Mouse (Mus musculus): ENCODE results near the gene Dab2.

The Dab2 gene

GRCm38 (mm10) chr15:6391886-6392285 is 92.3 kb downstream of the Dab2 start:
- DNase-seq (ENCODE audit: extremely low spot score) = no peak

- no peak for DNase-seq (ENCODE audit: extremely low spot score)
Observed at GRCm38 (mm10) chr15:6393624-6394023, 94.0 kb downstream of the Dab2 start.

DNA sequence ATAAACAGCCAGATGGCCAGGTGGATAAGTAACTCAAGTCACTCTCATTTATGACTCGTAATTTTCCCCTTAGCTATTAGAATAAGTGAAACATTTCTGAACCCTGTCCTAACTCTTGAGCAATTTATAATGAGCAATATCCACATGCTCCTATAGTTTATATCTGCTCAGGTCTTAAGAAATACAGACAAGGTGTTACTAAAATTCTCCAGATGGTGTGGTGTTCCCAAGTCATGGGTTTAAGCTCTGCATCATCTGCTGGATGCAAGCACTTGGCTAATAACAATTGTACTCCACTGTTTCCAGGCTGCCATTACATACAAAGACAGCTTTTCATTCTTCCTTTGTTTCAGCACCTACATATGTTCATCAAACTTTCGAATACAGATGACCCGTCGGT is 98.6 kb downstream of the Dab2 start:
- DNase-seq (ENCODE audit: extremely low spot score) = no peak

DNA sequence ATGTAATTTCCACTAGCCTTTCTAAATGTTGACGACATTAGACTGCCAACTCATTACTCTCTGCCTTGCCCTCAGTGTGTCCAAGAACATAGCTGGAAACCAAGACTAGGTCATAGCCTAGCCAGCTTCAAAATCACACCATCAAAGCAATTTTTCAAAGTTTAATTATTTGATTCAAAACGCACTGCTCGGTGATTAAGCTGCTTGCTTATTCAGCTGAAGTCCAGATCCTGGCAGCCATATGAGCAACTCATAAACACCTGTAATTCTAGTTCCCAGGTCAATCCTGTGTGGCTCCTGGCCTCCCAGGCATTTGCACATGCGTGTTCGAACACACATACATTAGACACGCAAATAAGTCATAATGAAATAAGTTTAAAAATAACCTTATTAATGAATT is 99.3 kb downstream of the Dab2 start:
- no peak for DNase-seq (ENCODE audit: extremely low spot score)

GRCm38 (mm10) chr15:6400115-6400514 is 100.5 kb downstream of the Dab2 start:
- no peak for DNase-seq (ENCODE audit: extremely low spot score)

DNA sequence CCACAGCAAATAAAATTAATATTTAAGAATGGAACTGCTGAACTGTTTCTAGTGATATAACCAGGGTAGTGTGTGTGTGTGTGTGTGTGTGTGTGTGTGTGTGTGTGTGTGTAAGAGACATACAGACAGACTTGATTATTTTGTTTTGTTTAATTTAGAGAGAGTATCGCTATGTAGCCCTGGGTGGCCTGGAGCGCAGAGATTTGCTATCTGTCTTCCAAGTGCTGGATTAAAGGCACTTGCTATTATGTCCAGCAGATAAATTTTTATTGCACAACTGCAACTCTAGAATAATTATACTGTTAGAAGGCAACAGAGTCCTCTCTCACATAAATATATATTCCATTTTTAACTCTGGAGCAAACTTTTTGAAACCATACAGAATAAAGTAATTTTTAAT is 102.8 kb downstream of the Dab2 start:
- no peak for DNase-seq (ENCODE audit: extremely low spot score)

DNA sequence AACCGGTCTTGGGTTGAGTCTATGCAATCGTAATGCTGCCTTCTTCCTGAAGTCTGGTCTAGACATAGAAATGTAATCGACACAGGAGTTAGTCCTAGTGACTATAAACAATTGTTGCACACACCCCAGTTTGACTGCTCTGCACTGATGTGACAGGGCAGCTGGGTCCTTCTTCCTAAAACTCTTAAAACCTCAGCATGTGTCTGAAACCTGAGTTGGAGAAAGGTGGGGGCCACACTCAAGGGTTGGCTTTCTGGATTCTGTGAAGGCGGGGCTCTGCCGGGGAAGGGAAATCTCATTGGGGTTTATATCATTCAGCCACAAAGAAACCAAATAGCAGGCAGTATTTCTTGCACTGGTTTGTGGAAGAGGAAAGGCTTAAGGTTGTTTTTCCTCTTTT is 104.6 kb downstream of the Dab2 start:
- DNase-seq (ENCODE audit: extremely low spot score) = no peak

DNA sequence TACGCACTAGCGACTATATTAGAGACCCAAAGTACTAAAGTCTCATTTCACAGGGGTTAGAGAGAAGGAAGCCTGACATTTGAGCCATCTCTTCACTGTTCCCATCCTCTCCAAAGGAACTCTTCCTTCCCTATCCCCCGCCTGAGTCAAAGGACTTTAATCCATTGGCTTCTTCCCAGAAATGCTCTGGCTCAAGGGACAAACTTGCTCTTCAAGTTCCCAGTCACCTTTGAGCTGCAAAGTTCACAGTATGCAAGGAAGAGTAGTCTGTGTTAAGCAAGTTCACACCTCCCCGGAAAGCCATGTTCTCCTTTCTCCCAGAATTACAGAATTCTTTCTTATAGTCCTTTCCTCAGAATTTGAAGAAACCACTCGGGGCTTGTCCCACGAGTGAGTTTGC is 107.2 kb downstream of the Dab2 start:
- no peak for DNase-seq (ENCODE audit: extremely low spot score)

GRCm38 (mm10) chr15:6409031-6409430 is 109.4 kb downstream of the Dab2 start:
- DNase-seq (ENCODE audit: extremely low spot score) = no peak

- DNase-seq (ENCODE audit: extremely low spot score) = no peak
Observed at GRCm38 (mm10) chr15:6410161-6410560, 110.6 kb downstream of the Dab2 start.

- no peak for DNase-seq (ENCODE audit: extremely low spot score)
Observed at GRCm38 (mm10) chr15:6411334-6411733, 111.7 kb downstream of the Dab2 start.

DNA sequence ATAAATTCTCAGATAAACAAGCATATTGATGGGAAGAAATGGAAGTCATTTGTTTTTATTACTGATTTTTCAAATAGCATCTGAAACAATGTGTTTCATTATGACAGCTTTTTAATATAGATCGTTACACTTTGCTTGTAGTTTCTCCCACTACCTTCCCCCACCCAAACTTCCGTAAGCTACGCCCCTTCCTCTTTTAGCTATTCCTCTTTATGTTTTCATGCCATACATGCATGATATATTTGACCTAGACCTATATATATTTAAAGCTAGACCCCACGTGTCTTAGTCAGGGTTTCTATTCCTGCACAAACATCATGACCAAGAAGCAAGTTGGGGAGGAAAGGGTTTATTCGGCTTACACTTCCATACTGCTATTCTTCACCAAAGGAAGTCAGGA is 115.7 kb downstream of the Dab2 start:
- DNase-seq (ENCODE audit: extremely low spot score) = no peak

GRCm38 (mm10) chr15:6431777-6432176 is 132.2 kb downstream of the Dab2 start:
- DNase-seq (ENCODE audit: extremely low spot score) = no peak

DNA sequence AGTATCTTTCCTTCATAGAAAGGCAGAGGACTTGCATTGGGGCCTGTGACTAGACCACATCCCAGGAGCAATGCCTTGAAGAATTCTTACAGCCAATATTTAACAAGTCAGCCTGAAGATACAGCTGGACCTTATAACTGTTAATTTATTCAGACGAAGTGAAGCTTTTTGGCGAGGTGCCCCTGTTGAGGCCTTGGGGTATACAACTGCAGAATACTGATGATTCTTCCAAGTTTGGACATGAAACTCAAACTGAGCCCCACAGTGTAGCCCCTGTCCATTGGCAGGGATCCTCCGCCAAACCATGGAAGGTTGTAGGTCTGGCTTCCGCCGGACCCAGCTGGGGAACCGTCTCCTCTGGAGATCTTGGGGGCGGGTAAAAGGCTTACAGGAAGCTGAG is 132.8 kb downstream of the Dab2 start:
- no peak for DNase-seq (ENCODE audit: extremely low spot score)

DNA sequence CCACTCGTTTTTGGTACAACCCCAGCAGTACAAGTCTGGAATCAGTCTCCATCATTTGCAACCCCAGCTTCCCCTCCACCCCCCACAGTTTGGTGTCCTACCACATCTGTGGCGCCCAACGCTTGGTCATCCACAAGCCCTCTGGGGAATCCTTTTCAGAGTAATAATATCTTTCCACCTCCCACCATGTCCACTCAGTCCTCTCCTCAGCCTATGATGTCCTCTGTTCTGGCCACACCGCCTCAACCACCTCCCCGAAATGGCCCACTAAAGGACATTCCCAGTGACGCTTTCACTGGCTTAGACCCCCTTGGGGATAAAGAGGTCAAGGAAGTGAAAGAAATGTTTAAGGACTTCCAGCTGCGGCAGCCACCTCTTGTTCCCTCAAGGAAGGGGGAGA is 135.7 kb downstream of the Dab2 start:
- DNase-seq (ENCODE audit: extremely low spot score) = no peak

DNA sequence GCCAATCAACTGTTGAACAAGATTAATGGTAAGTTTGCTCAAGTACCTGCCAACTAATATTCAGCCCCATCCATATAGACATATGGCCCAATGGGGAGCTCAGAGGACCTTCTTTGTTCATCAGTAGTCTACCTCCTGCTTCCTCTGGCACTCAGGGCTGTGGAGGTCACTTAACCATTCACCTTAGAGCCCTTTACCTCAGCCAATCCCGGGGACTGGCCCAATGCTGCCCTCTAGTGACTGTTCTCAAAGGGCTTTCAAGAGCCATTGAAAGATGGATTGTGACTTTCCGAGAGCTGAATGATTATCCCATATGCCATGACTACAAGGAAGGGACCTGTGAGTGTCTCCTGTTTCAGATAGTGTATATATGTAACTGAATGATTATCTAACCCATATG is 136.2 kb downstream of the Dab2 start:
- peak; percentile 30 for DNase-seq (ENCODE audit: extremely low spot score)

DNA sequence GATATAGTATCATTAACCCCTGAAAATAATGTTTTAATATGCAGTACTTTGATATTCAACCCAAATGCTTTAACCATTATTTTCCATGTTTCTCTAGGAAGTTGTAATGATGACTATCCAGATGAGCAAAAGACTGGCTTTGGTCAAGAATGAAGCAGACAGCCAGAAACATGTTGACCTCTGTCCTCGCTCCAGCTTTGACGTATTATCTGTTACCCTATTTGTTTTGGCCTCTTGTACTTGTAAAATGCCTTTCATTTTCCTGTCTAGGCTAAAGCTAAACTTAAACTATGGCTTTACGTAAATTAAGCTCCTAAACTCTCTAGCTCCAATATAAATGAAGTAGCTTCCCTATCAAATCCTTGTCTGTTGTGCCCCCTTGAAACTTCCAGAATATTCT is 139.1 kb downstream of the Dab2 start:
- DNase-seq (ENCODE audit: extremely low spot score) = no peak

DNA sequence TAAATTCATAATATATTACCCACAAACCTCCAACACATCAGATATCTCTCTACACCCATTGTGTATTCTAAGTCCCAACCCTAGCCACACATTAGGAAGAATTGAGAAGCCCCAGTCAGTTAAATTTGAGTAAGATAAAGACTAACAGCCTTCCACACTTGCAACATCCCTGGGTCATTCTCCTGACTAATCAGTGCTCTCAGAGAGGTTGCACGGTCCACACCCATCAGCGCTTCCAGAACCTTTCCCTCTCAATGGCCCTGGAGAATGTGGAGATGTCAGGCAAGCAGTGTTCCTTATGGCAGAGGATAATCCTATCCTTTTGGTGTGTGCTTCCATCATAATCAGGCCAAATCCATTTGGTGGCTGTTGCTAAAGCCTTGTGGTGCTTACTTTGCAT is 144.9 kb downstream of the Dab2 start:
- DNase-seq (ENCODE audit: extremely low spot score) = no peak

DNA sequence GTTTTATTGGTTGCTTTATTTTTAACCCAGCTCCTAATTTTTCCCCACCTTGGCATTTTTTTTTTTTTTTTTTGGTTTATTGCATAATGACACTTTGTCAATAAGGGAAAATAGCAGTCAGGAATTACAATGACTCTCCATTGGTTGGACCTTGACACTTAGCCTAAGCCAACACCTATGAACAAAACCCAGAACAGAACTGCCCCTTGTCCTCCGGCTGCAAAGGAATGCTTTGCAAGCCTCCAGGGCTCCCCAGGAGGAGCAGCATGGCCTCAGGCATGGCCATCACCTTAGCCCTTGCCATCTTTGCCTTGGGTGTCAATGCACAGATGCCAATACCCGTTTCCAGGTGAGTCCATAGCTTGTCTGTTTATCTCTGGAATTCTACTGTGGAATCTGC is 145.5 kb downstream of the Dab2 start, which contains the start of gene C9:
TSS of gene C9 (plus strand) at position 193 of the 400 bp plus-strand sequence.
- DNase-seq (ENCODE audit: extremely low spot score) = no peak

- no peak for DNase-seq (ENCODE audit: extremely low spot score)
Observed at GRCm38 (mm10) chr15:6446181-6446580, 146.6 kb downstream of the Dab2 start.

- no peak for DNase-seq (ENCODE audit: extremely low spot score)
Observed at GRCm38 (mm10) chr15:6448892-6449291, 149.3 kb downstream of the Dab2 start.

- no peak for DNase-seq (ENCODE audit: extremely low spot score)
Observed at GRCm38 (mm10) chr15:6454461-6454860, 154.9 kb downstream of the Dab2 start.

DNA sequence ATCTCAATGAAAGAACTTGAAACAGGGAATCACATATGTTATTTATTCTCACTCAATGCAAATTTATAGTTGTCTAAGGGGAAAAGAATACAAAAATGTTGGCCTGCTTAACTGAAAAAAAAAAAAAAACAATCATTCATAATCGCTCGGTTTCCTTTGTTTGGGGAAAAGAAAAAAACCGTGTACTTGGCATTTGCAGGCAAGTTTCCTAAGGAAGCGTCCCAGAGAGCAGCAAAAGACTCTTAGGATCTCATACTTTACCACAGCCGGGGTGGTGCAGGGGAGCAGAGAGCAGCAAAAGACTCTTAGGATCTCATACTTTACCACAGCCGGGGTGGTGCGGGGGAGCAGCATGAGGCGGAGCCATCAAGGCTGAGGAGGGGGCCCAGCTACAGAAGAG is 161.8 kb downstream of the Dab2 start:
- no peak for DNase-seq (ENCODE audit: extremely low spot score)

GRCm38 (mm10) chr15:6463361-6463923 is 163.9 kb downstream of the Dab2 start:
- no peak for DNase-seq (ENCODE audit: extremely low spot score)

DNA sequence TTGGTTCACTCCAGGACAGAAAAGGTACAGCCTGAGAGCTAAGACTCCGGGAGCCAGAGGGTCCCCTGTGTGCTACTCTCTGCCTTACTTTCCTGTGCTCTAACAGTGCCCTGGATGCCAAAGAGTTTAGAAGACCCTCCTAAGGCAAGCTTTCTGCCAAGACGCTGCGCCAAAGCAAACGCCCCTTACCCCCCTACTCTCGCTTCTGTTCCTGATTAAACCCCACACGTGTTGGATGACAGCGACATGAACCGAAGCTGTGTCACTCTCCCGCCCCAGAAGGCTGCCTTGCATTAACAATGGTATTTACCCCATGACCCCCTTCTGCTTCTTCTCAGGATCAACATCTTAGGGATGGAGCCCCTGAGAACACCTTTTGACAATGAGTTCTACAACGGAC is 167.4 kb downstream of the Dab2 start:
- DNase-seq (ENCODE audit: extremely low spot score) = no peak
